ENCODE assay signal across 16 mouse cellular contexts in the genomic region with DNA sequence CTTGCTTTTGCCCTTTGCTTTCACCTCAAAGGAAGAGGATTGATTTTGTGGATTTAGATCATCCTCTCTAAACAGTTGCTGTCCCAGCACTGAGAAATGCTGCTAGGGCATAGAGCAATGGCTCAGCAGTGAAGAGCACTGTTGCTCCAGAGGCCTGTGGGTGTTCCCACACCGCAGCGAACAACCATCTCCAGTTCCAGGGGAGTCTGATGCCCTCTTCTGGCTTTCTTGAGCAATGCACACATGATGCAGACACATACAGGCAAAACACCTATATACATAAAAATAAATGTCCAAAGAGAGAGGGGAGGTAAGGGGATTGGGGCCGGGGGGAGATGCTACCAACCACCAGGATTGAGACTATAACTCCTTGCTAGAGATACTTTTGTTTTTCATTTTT. TPM values are rescaled to one million over a fixed set of nuclear protein-coding genes. Genes with fewer than 3 reads are reported as not detected.
DNase-seq lines count a peak whose midpoint lies in the region; ATAC-seq and TF ChIP-seq lines count a peak whose summit lies in the region.
"Had no signal": no experiment of that assay in that cellular context is flagged by ENCODE, and none has a peak within 500 bp of the region (broad histone marks: within the 10 kb centered on the region; RNA-seq: fewer than 3 reads in every experiment).

No protein-coding gene starts in this region.

- H3K4me3 ChIP-seq in lung, embryonic 14.5 days (ENCODE audit: low read depth, low read length), result no peak overlapping the region
- H3K4me3 ChIP-seq: limb, embryonic 15.5 days had no signal

- H3K4me2 ChIP-seq in lung, embryonic 14.5 days, result no peak overlapping the region
- H3K4me2 ChIP-seq: limb, embryonic 15.5 days had no signal

- H3K9ac ChIP-seq in lung, embryonic 14.5 days, result no peak overlapping the region
- H3K9ac ChIP-seq: limb, embryonic 15.5 days had no signal

- CTCF ChIA-PET in Patski (lab: Charles Lee), result interaction anchor here (1.0 kb wide), 1 partner anchor 68 kb away, joined by 3 read pairs; no protein-coding TSS in a partner anchor

- H3K9me3 ChIP-seq in lung, embryonic 14.5 days (ENCODE audit: low read depth, low read length), result no peaks in the 10 kb centered on the region
- H3K9me3 ChIP-seq: limb, embryonic 15.5 days had no signal

- no peak for ATAC-seq in lung, embryonic 14.5 days (ENCODE audit: insufficient read depth)
- no peak for ATAC-seq in Patski
- ATAC-seq in megakaryocyte progenitor cell, adult 5-6 weeks (replicated peaks; ENCODE audit: poor library complexity), result peak; percentile 63; the same call in 1 of the 2 replicates
- ATAC-seq: forebrain, embryonic 16.5 days had no signal

- WGBS in lung, embryonic 14.5 days, result 69% methylated on average over 3 of the region's 3 CpGs

- H3K4me1 ChIP-seq in lung, embryonic 14.5 days (ENCODE audit: insufficient read depth), result no peaks in the 10 kb centered on the region
- H3K4me1 ChIP-seq: limb, embryonic 15.5 days had no signal

- H3K27ac ChIP-seq in lung, embryonic 14.5 days (ENCODE audit: low read depth), result no peak overlapping the region
- H3K27ac ChIP-seq: limb, embryonic 15.5 days had no signal

- TF ChIP-seq CTCF in lung, embryonic 14.5 days (IDR thresholded peaks at IDR 0.05; ENCODE audit: low read depth), result peak; percentile 24
- TF ChIP-seq CTCF in Patski (IDR thresholded peaks at IDR 0.05), result peak; percentile 51

- in situ Hi-C loops in Patski (cut with MboI; ENCODE audit: low pct_unique_long_range_greater_than_20kb), result no loop called here

- H3K36me3 ChIP-seq in lung, embryonic 14.5 days (ENCODE audit: insufficient read depth), result peaks cover 52% of the 10 kb centered on the region

- H3K27me3 ChIP-seq in lung, embryonic 14.5 days (ENCODE audit: insufficient read depth, low read length), result no peaks in the 10 kb centered on the region
- H3K27me3 ChIP-seq in Patski, result no peaks in the 10 kb centered on the region
- H3K27me3 ChIP-seq: limb, embryonic 15.5 days had no signal

- peak; percentile 19 for DNase-seq in embryo, embryonic 9.5 days (ENCODE audit: extremely low spot score)
- no peak for DNase-seq in embryo, embryonic 11 days
- DNase-seq in lung, embryonic 14.5 days, result peak; percentile 21
- no peak for DNase-seq in lung, postnatal 4 days
- DNase-seq in Patski (ENCODE audit: low read depth, low spot score), result no peak
- no peak for DNase-seq in cerebellum, adult 11-12 months
- no peak for DNase-seq in natural killer cell, adult 2 months (ENCODE audit: low spot score in 2 of 2)
- DNase-seq: adrenal gland, adult 2 months; cerebellum, adult 8-10 months; heart, adult 18-20 months; kidney, postnatal 10 days; layer of hippocampus, postnatal 36 days; right cerebral cortex, postnatal 14 days had no signal

- POLR2A ChIA-PET in Patski (lab: Charles Lee), result interaction anchor here (1.3 kb wide), 1 partner anchor 11 kb away, joined by 4 read pairs; no protein-coding TSS in a partner anchor

RNA-seq across cellular contexts. Expression of gene Rnft1, which starts 13.5 kb away (rescaled TPM):
- polyA plus RNA-seq in lung, embryonic 14.5 days (2014; fragmentation: Nextera tagmentation; extraction: Ambion mirVana), result 43.2 and 49.0 TPM in 2 replicates
- polyA plus RNA-seq in Patski (2021), result 34.3 TPM
- 13.6 and 16.9 TPM in 2 replicates for total RNA-seq in megakaryocyte progenitor cell, adult 5-6 weeks (2015)
- 14.7 and 17.2 TPM in 2 replicates for total RNA-seq in megakaryocyte progenitor cell, adult 5-6 weeks (2017)

RNA-seq across cellular contexts. Expression of gene Rps6kb1, which starts 46.7 kb away (rescaled TPM):
- polyA plus RNA-seq in lung, embryonic 14.5 days (2014; fragmentation: Nextera tagmentation; extraction: Ambion mirVana), result 58.8 and 66.5 TPM in 2 replicates
- polyA plus RNA-seq in Patski (2021), result 39.2 TPM
- 44.3 and 53.2 TPM in 2 replicates for total RNA-seq in megakaryocyte progenitor cell, adult 5-6 weeks (2015)
- 34.1 and 48.6 TPM in 2 replicates for total RNA-seq in megakaryocyte progenitor cell, adult 5-6 weeks (2017)

RNA-seq across cellular contexts. Expression of gene Tubd1, which starts 46.9 kb away (rescaled TPM):
- polyA plus RNA-seq in lung, embryonic 14.5 days (2014; fragmentation: Nextera tagmentation; extraction: Ambion mirVana), result 14.2 and 14.7 TPM in 2 replicates
- polyA plus RNA-seq in Patski (2021), result 10.9 TPM
- 7.0 and 15.0 TPM in 2 replicates for total RNA-seq in megakaryocyte progenitor cell, adult 5-6 weeks (2015)
- 9.4 and 11.5 TPM in 2 replicates for total RNA-seq in megakaryocyte progenitor cell, adult 5-6 weeks (2017)

Comparison
In these comparisons a context has a peak if more than half of its experiments do, and no peak if none do; other contexts are left out.
1. DNase-seq: peak in embryo, embryonic 9.5 days (single experiment) and lung, embryonic 14.5 days (single experiment); none in embryo, embryonic 11 days (single experiment), lung, postnatal 4 days (0 of 2), Patski (single experiment), cerebellum, adult 11-12 months (single experiment) and natural killer cell, adult 2 months (0 of 2).